Mouse (Mus musculus): ENCODE data around the gene Nop58.

DNA sequence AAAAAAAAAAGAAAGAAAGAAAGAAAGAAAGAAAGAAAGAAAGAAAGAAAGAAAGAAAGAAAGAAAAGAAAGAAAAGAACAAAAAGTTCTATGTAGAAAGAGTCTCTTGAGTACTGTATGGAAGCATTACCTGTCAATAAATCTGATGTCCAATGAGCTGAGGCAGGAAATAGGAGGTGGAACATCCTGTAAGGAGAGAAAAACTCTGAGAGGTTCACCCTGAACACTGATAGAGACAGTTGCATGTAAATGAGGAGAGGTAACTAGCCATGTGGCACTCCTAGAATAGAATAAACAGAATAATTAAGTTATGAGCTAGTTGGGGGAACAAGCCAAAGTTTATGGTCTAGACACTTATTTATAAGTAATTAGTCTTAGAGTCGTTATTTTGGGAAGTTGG is 73.6 kb downstream of the Nop58 start:
- TF ChIP-seq GATA1 (IDR thresholded peaks at IDR 0.05; ENCODE audit: borderline replicate concordance, low read length): no peak
- no peak for TF ChIP-seq FLI1 (IDR thresholded peaks at IDR 0.05; ENCODE audit: low read length)

Data from megakaryocyte, embryonic 14.5 days (primary cell).